Mouse (Mus musculus) lung, postnatal 0 days (tissue): ENCODE measurements around the gene Ints3. TPM values are rescaled to one million over a fixed set of nuclear protein-coding genes. Genes with fewer than 3 reads are reported as not detected.

Source experiments
- ATAC-seq: fragments of 200-750 bp; cut with Nextera tagmentation; 2 replicates; pipeline ENCODE4 v1.8.0; 2017; ENCODE audit warnings: moderate library complexity
- DNase-seq: peaks from one replicate; pipeline ENCODE4 v3.0.0-alpha.2; 2016; ENCODE audit warnings: low spot score
- H3K27ac ChIP-seq: fragments of 300-500 bp; sonication (generic); 2 replicates; pipeline ENCODE4 v1.5.1; 2014; ENCODE audit warnings: antibody characterized with exemption, mild to moderate bottlenecking, low read length, mixed read lengths
- H3K27me3 ChIP-seq: fragments of 300-500 bp; sonication (generic); replicated peaks from 2 replicates; pipeline ENCODE4 v1.6.1; 2014; ENCODE audit warnings: low read length, mixed read lengths; ENCODE audit not compliant: insufficient read depth
- H3K36me3 ChIP-seq: fragments of 300-500 bp; sonication (generic); 2 replicates; pipeline ENCODE4 v1.6.1; 2014; ENCODE audit warnings: low read length, mixed read lengths; ENCODE audit not compliant: insufficient read depth
- H3K4me1 ChIP-seq: fragments of 300-500 bp; sonication (generic); 2 replicates; pipeline ENCODE4 v1.6.1; 2014; ENCODE audit warnings: antibody characterized with exemption, low read depth, low read length, mixed read lengths; ENCODE audit not compliant: insufficient read depth
- H3K4me2 ChIP-seq: fragments of 300-500 bp; sonication (generic); replicated peaks from 2 replicates; pipeline ENCODE4 v1.6.1; 2014; ENCODE audit warnings: low read depth, mild to moderate bottlenecking, low read length, moderate library complexity, mixed read lengths
- H3K4me3 ChIP-seq: fragments of 300-500 bp; sonication (generic); 2 replicates; pipeline ENCODE4 v1.5.1; 2014; ENCODE audit warnings: low read depth, low read length
- H3K9ac ChIP-seq: fragments of 300-500 bp; sonication (generic); replicated peaks from 2 replicates; pipeline ENCODE4 v1.6.1; 2014; ENCODE audit warnings: low read depth, mild to moderate bottlenecking
- H3K9me3 ChIP-seq: fragments of 300-500 bp; sonication (generic); 2 replicates; pipeline ENCODE4 v1.6.1; 2016; ENCODE audit warnings: low read length, mixed read lengths
- CTCF ChIP-seq: IDR thresholded peaks from 2 replicates; pipeline ENCODE4 v1.5.1; 2016; ENCODE audit warnings: antibody characterized with exemption, mild to moderate bottlenecking
- EP300 ChIP-seq: IDR thresholded peaks from 2 replicates; pipeline ENCODE4 v1.6.1; 2016; ENCODE audit warnings: antibody characterized with exemption, mild to moderate bottlenecking, control low read depth
- WGBS: fragments of 180-500 bp; shearing (Covaris S2); extraction: QIAGEN DNeasy Blood & Tissue Kit; methylation state at CpG from one replicate; pipeline ENCODE4 v1.1.7; 2014; 5-methylcytosine and 5-hydroxymethylcytosine counted together
- polyA plus RNA-seq: library from polyadenylated mRNA; unstranded; fragments of >200 nt; fragmentation: Nextera tagmentation; extraction: Ambion mirVana; gene quantifications from 2 replicates; pipeline ENCODE4 v1.2.1, GENCODE M21; 2015

Ints3 gene
- polyA plus RNA-seq, 1 experiment from 2014 or later = 10.6 TPM

DNA sequence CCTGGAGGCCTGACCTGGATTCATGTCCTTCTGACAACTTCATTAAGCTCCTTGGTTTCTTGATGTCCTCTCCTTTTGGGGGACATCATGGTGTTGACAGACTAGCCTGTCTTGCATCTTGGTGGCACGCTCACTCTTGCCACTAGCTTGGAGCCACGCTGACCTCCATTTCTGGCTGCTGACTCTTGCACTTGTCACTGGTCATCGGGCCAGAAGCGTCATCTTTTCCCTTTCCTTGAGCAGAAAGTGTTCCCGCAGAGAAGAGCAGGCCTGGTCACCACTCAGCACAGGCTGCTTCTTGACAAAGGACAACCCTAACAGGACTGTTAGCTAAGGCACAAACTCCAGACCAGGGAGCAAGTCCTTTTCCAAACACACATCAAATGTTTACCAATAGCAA, 27.0 kb downstream of the Ints3 start:
- Histone ChIP-seq H3K4me2 (no peak overlapping the region), H3K36me3 (peaks cover 52% of the 10 kb centered on the region), H3K27ac (no peak overlapping the region), H3K9ac (no peak overlapping the region), H3K4me3 (no peak overlapping the region), H3K4me1 (no peaks in the 10 kb centered on the region), H3K9me3 (no peaks in the 10 kb centered on the region), H3K27me3 (no peaks in the 10 kb centered on the region)
- 91% methylated on average over 5 of the region's 5 CpGs for WGBS
- ATAC-seq = no peak
- DNase-seq = no peak
- TF ChIP-seq EP300 (no peak), CTCF (no peak)

DNA sequence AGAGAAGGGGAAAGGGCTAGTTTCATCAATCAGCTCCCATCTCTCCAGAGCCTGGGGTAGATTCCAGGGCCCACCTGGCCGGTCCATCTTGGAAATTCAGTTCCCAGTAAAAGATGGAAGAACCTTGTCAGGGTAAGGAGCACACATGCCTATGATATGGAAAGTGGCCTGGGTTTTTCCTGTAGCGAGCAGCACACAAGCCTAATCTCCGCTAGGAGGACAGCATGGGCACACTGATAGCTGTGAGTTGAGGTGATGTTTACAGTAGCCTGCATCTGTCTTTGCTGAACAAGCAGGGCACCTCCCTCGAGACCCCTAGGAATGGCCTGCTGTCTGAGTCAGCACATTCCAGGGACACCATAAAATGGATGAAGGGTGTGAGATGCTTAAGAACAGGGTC, 28.8 kb downstream of the Ints3 start:
- 73% methylated on average over 4 of the region's 4 CpGs for WGBS
- Histone ChIP-seq H3K9ac (no peak overlapping the region), H3K27me3 (no peaks in the 10 kb centered on the region), H3K4me2 (no peak overlapping the region), H3K36me3 (peaks cover 59% of the 10 kb centered on the region), H3K4me3 (no peak overlapping the region), H3K27ac (no peak overlapping the region), H3K9me3 (no peaks in the 10 kb centered on the region), H3K4me1 (no peaks in the 10 kb centered on the region)
- no peak for ATAC-seq
- DNase-seq = no peak
- TF ChIP-seq EP300 = no peak
- no peak for TF ChIP-seq CTCF

DNA sequence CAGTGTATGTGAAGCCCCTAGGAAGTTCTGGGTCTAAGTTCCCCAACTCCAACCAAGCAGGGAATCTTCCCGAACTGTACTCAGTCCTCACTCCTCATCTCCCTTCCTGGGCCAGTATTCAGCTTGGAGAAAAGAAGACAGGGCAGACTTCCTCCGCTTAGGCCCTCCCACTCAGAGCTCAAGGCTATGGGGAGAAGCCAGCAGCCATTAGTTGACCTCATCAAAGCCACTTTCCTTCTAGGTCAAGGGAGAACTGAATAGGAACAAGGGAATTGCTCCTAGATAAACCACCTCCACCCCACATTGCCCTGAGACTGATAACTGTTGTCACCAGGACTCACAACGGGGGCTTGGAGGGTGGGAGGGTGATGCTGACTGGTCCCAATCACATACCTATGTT, 29.3 kb downstream of the Ints3 start:
- 79% methylated on average over 3 of the region's 3 CpGs for WGBS
- no peak overlapping the region for H3K27ac ChIP-seq
- no peak for DNase-seq
- H3K4me2 ChIP-seq = no peak overlapping the region
- no peak overlapping the region for H3K9ac ChIP-seq
- TF ChIP-seq EP300 = no peak
- TF ChIP-seq CTCF = no peak
- H3K27me3 ChIP-seq = no peaks in the 10 kb centered on the region
- H3K4me1 ChIP-seq = no peaks in the 10 kb centered on the region
- no peak for ATAC-seq
- H3K36me3 ChIP-seq = peaks cover 59% of the 10 kb centered on the region
- no peak overlapping the region for H3K4me3 ChIP-seq
- H3K9me3 ChIP-seq = no peaks in the 10 kb centered on the region

DNA sequence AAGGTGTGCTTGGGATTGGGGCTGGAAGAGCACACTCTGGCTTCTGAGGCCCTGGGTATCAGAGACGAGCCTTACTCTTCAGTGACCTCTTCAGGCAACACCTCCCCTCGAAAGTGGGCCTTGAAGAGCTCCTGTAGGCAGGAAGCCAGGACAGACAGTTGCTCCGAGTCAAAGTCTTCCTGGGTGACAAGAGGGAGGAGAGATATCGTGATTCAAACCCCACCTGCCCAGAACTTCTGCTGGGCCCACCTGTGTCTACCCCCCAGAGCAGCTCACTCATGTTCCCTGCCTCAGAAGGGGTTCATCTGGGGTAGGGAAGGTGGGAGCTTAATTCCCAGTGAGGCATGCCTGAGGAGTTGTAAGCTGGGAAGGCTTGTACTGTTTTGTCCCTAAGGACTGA, 32.4 kb downstream of the Ints3 start:
- H3K9me3 ChIP-seq = no peaks in the 10 kb centered on the region
- H3K4me3 ChIP-seq = no peak overlapping the region
- no peaks in the 10 kb centered on the region for H3K27me3 ChIP-seq
- 60% methylated on average over 4 of the region's 4 CpGs for WGBS
- TF ChIP-seq EP300 (no peak), CTCF (no peak)
- peaks cover 50% of the 10 kb centered on the region for H3K36me3 ChIP-seq
- no peaks in the 10 kb centered on the region for H3K4me1 ChIP-seq
- H3K4me2 ChIP-seq = no peak overlapping the region
- no peak overlapping the region for H3K27ac ChIP-seq
- DNase-seq (no peak), ATAC-seq (no peak)
- no peak overlapping the region for H3K9ac ChIP-seq

DNA sequence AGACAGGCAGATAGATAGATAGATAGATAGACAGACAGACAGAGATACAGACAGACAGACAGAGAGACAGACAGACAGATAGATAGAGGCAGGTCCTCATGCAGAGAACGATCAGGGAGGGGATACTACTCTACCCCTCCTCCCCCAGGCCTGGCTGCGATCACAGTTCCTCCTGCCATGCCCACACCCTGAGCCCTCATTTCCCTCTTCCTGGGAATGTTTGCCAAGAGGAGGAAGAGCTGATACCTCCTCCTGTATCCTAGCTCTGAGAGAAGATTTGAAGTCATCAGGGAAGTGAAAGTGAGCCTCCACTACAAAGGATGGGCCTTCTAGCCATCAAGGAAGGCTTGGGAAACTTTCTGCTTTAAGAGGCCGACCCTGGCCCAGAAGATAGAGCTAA, 37.8 kb downstream of the Ints3 start:
- TF ChIP-seq EP300 (no peak), CTCF (no peak)
- WGBS = 58% methylated on average over 3 of the region's 3 CpGs
- peaks cover 45% of the 10 kb centered on the region for H3K36me3 ChIP-seq

DNA sequence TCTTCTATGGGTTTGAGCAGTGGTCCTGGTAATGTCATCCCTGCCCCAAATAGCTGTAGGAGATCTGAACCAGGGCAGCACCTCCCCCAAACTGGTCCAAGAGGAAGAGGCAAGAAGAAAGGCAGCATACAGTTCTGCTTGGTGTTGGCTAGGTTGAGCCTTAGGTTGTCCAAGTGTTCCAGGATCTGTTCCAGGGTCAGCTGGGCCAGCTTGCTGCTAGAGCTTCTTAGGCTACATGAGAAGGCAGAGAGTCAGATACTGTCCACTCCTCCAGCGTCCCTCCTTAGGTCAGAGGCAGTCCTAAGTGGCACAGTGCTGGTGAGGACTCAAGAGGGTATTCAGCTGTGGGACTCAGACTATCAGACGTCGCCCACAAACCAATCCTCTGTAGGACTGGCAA, 40.8 kb downstream of the Ints3 start:
- Histone ChIP-seq H3K9me3 (no peaks in the 10 kb centered on the region), H3K27me3 (no peaks in the 10 kb centered on the region), H3K4me2 (no peak overlapping the region), H3K4me3 (no peak overlapping the region), H3K27ac (no peak overlapping the region), H3K36me3 (peaks cover 30% of the 10 kb centered on the region), H3K4me1 (peaks cover 4% of the 10 kb centered on the region; the same call in 1 of the 2 replicates), H3K9ac (no peak overlapping the region)
- TF ChIP-seq CTCF = no peak
- no peak for TF ChIP-seq EP300
- DNase-seq (no peak), ATAC-seq (no peak)
- WGBS = 85% methylated on average over 3 of the region's 3 CpGs

More for the DNA sequence above, 37.8 kb downstream of the Ints3 start:
- DNase-seq (peak; percentile 27), ATAC-seq (peak; percentile 33; the same call in 1 of the 2 replicates)
- Histone ChIP-seq H3K27me3 (no peaks in the 10 kb centered on the region), H3K27ac (no peak overlapping the region), H3K4me1 (no peaks in the 10 kb centered on the region), H3K9ac (no peak overlapping the region), H3K4me2 (no peak overlapping the region), H3K9me3 (no peaks in the 10 kb centered on the region), H3K4me3 (no peak overlapping the region)

DNA sequence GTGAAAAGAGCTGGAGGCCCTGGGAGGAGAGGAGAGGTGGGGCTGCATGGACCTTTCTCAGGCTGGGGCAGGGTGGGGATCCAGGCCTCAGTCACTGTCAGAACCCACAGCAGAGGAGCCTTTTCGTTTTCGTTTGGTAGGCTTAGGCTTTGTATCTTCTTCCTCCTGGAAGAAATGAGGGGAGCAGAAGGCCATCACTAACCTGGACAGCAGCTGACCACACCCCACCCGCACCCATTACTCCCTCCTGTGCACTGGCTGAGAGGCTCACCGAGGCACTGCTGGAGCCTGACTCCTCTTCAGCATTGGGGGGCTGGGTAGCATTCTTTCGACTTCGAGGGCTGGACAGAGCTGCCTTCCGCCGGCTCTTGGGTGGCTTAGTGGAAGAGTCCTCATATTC, 41.5 kb downstream of the Ints3 start:
- 76% methylated on average over 8 of the region's 8 CpGs for whole genome bisulfite sequencing
- Histone ChIP-seq H3K4me1 (peaks cover 8% of the 10 kb centered on the region; the same call in 1 of the 2 replicates), H3K27ac (no peak overlapping the region), H3K9me3 (no peaks in the 10 kb centered on the region), H3K9ac (no peak overlapping the region), H3K4me2 (no peak overlapping the region), H3K27me3 (no peaks in the 10 kb centered on the region), H3K36me3 (peaks cover 30% of the 10 kb centered on the region), H3K4me3 (no peak overlapping the region)
- no peak for ATAC-seq
- no peak for TF ChIP-seq EP300
- no peak for TF ChIP-seq CTCF
- DNase-seq = no peak
